Mouse (Mus musculus) neural tube, embryonic 11.5 days (tissue): Measurements from ENCODE around the gene R3hdm4. TPM values are rescaled to one million over a fixed set of nuclear protein-coding genes. Genes with fewer than 3 reads are reported as not detected.
A peak's percentile ranks its signal among the peaks of the same experiment; 100 is the strongest.
"Not testable (repeated sequence)": the region's sequence is repeated elsewhere in the genome, so short reads cannot be mapped to it uniquely, and the experiment has no call there.

ENCODE experiments used
- ATAC-seq: fragments of 200-750 bp; cut with Nextera tagmentation; 2 replicates; pipeline ENCODE4 v1.8.0; 2017; ENCODE audit warnings: moderate number of reproducible peaks, mild to moderate bottlenecking, moderate TSS enrichment, moderate library complexity; ENCODE audit not compliant: insufficient read depth, low FRiP score, low TSS enrichment
- DNase-seq: peaks from one replicate; pipeline ENCODE4 v3.0.0-alpha.2; 2015; ENCODE audit warnings: low spot score
- H3K27ac ChIP-seq: fragments of 300-500 bp; sonication (generic); 2 replicates; pipeline ENCODE4 v1.5.1; 2014; ENCODE audit warnings: low read depth, mild to moderate bottlenecking, low read length
- H3K27me3 ChIP-seq: fragments of 300-500 bp; sonication (generic); 2 replicates; pipeline ENCODE4 v1.6.1; 2014; ENCODE audit warnings: mild to moderate bottlenecking, low read length, mixed read lengths; ENCODE audit not compliant: control insufficient read depth, insufficient read depth
- H3K36me3 ChIP-seq: fragments of 300-500 bp; sonication (generic); 2 replicates; pipeline ENCODE4 v1.6.1; 2014; ENCODE audit warnings: mild to moderate bottlenecking, low read length, moderate library complexity, mixed read lengths; ENCODE audit not compliant: control insufficient read depth, insufficient read depth
- H3K4me1 ChIP-seq: fragments of 300-500 bp; sonication (generic); 2 replicates; pipeline ENCODE4 v1.6.1; 2014; ENCODE audit warnings: low read length, mixed read lengths; ENCODE audit not compliant: control insufficient read depth, insufficient read depth
- H3K4me2 ChIP-seq: fragments of 300-500 bp; sonication (generic); 2 replicates; pipeline ENCODE4 v1.6.1; 2014; ENCODE audit warnings: low read depth, mild to moderate bottlenecking, moderate library complexity
- H3K4me3 ChIP-seq: fragments of 300-500 bp; sonication (generic); 2 replicates; pipeline ENCODE4 v1.5.1; 2014; ENCODE audit warnings: low read depth, low read length
- H3K9ac ChIP-seq: fragments of 300-500 bp; sonication (generic); 2 replicates; pipeline ENCODE4 v1.6.1; 2014; ENCODE audit warnings: mild to moderate bottlenecking, low read length
- H3K9me3 ChIP-seq: fragments of 300-500 bp; sonication (generic); 2 replicates; pipeline ENCODE4 v1.6.1; 2016; ENCODE audit warnings: low read length; ENCODE audit not compliant: control insufficient read depth
- WGBS: fragments of 180-500 bp; shearing (Covaris S2); extraction: QIAGEN DNeasy Blood & Tissue Kit; methylation state at CpG from one replicate; pipeline ENCODE4 v1.1.7; 2014; 5-methylcytosine and 5-hydroxymethylcytosine counted together
- polyA plus RNA-seq: library from polyadenylated mRNA; unstranded; fragments of >200 nt; fragmentation: Nextera tagmentation; extraction: Ambion mirVana; gene quantifications from 2 replicates; pipeline ENCODE4 v1.2.1, GENCODE M21; 2014

R3hdm4 gene
- polyA plus RNA-seq, 1 experiment from 2014 or later: 156 TPM

- ATAC-seq (no peak), DNase-seq (no peak)
- H3K4me1 ChIP-seq: no peaks in the 10 kb centered on the region
- no peaks in the 10 kb centered on the region for H3K27me3 ChIP-seq
- H3K9ac ChIP-seq: no peak overlapping the region
- H3K27ac ChIP-seq: no peak overlapping the region
- H3K4me2 ChIP-seq: no peak overlapping the region
- peaks cover 13% of the 10 kb centered on the region for H3K36me3 ChIP-seq
- WGBS: 94% methylated on average over 9 of the region's 9 CpGs
- no peak overlapping the region for H3K4me3 ChIP-seq
- H3K9me3 ChIP-seq: no peaks in the 10 kb centered on the region
Measured at GRCm38 (mm10) chr10:79906712-79907111, 14.3 kb downstream of the R3hdm4 start.

DNA sequence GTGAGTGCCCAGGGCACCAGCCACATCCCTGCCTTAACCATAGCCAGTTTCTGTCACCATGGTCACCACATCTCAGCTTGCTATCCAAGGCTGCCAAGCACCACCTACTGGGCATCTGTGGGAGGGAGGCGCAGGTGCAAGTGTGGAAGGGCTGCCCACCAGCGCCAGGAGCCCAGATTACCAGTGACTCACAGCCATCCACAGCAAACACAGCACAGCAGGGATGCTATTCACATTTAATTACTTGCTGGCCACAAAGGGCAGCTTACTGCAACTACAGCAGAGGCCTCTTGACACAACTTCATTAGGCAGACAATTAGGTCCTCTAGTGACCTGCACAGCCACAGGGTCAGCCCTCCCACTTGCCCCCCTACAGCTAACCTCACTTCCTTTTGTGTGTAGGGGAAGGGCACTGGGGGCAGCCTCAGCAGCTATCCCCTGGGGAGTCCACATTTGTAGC lies 20.0 kb downstream of the R3hdm4 start:
- peaks cover 13% of the 10 kb centered on the region for H3K36me3 ChIP-seq
- no peak overlapping the region for H3K4me2 ChIP-seq
- H3K27me3 ChIP-seq: 0 out of 2 replicates have a peak, but pooled peaks cover 2% of the 10 kb centered on the region
- no peaks in the 10 kb centered on the region for H3K9me3 ChIP-seq
- peak; percentile 49 for DNase-seq
- H3K4me3 ChIP-seq: no peak overlapping the region
- H3K4me1 ChIP-seq: peaks cover 4% of the 10 kb centered on the region; the same call in 1 of the 2 replicates
- ATAC-seq: peak; percentile 27; the same call in 1 of the 2 replicates
- no peak overlapping the region for H3K9ac ChIP-seq
- peak overlapping the region; percentile 54; the same call in 1 of the 2 replicates for H3K27ac ChIP-seq
- WGBS: 17% methylated on average over 2 of the region's 2 CpGs

DNA sequence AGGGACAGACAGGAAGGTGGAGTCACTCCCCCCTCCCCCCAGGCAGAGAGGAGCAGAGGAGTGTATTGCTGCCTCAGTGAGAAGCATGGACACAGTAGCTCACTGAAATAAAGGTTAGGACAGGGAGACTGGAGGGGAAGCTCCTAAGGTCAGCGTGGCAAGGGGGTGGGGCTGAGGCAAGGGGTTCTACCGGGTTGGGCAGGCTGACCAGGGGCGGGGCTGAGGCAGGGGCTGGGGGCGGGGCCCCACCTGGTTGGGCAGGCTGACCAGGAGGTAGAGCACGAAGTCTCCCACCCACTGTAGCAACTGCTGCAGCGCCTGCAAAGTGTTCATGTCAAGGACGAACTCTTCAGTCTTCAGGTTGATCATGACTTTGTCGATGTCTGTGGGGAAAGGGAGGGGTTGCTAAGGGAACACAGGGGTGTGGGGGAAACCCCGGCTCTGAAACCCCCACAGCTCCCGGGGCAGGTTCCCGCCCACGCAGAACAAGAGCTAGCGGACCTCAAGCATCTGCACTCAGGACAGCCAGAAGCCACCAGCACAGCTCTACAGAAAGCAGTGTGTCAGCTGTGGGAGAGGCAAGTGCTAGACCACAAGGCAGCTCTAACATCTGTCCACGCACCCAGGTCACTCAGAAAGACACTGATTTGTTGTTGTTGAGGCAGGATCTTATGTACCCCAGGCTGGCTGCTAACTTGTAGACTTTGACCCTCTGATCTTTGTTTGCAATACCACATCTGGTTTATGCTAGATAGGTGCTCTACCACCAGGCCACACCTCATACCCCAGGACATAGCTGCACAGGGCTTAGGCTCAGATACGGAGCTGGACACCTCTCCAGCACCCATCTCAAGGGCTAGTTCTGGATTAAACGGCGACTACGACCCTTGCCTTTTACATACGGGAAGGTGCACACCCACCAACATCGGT lies 23.4 kb downstream of the R3hdm4 start:
- no peak overlapping the region for H3K27ac ChIP-seq
- no peaks in the 10 kb centered on the region for H3K9me3 ChIP-seq
- DNase-seq (no peak), ATAC-seq (no peak)
- no peak overlapping the region for H3K9ac ChIP-seq
- H3K36me3 ChIP-seq: peaks cover 8% of the 10 kb centered on the region
- 0 out of 2 replicates have a peak, but pooled peaks cover 2% of the 10 kb centered on the region for H3K27me3 ChIP-seq
- peaks cover 4% of the 10 kb centered on the region; the same call in 1 of the 2 replicates for H3K4me1 ChIP-seq
- H3K4me2 ChIP-seq: no peak overlapping the region
- WGBS: 50% methylated on average over 20 of the region's 20 CpGs
- H3K4me3 ChIP-seq: no peak overlapping the region

- H3K9ac ChIP-seq: no peak overlapping the region
- 0 out of 2 replicates have a peak, but pooled peaks cover 2% of the 10 kb centered on the region for H3K27me3 ChIP-seq
- ATAC-seq (no peak), DNase-seq (no peak)
- no peak overlapping the region for H3K4me2 ChIP-seq
- H3K36me3 ChIP-seq: peaks cover 8% of the 10 kb centered on the region
- no peak overlapping the region for H3K4me3 ChIP-seq
- WGBS: 84% methylated on average over 13 of the region's 13 CpGs
- H3K27ac ChIP-seq: no peak overlapping the region
- H3K4me1 ChIP-seq: peaks cover 4% of the 10 kb centered on the region; the same call in 1 of the 2 replicates
- no peaks in the 10 kb centered on the region for H3K9me3 ChIP-seq
Measured at GRCm38 (mm10) chr10:79896814-79897213, 24.2 kb downstream of the R3hdm4 start.

DNA sequence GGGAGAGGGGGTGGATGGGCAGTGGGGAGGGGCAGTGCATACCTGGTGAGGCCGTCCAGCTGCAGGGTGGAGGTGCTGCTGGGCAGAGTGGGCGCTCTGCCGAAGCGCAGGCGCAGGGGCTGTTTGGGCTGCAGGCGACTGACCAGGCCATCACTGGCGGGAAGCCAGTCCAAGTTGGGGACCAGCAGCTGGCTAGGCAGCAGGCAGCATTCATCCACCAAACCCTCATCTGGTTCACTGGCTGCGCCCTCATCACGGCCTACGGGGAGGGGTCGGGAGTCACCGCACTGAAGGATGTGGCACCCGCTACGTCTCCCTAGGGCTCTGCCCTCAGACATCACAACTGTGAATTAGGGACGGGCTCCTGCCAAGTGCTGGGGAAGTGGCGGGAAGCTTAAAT lies 24.7 kb downstream of the R3hdm4 start:
- Histone ChIP-seq H3K4me1 (peaks cover 4% of the 10 kb centered on the region; the same call in 1 of the 2 replicates), H3K4me3 (no peak overlapping the region), H3K4me2 (no peak overlapping the region), H3K9me3 (no peaks in the 10 kb centered on the region), H3K27me3 (0 out of 2 replicates have a peak, but pooled peaks cover 2% of the 10 kb centered on the region), H3K36me3 (peaks cover 8% of the 10 kb centered on the region), H3K27ac (no peak overlapping the region), H3K9ac (no peak overlapping the region)
- ATAC-seq (no peak), DNase-seq (no peak)
- WGBS: 92% methylated on average over 16 of the region's 16 CpGs

GRCm38 (mm10) chr10:79892451-79893118 lies 28.4 kb downstream of the R3hdm4 start:
- WGBS: 45% methylated on average over 22 of the region's 22 CpGs

GRCm38 (mm10) chr10:79890670-79891069 lies 30.3 kb downstream of the R3hdm4 start, which contains the start of gene Cfd:
Gene Cfd, plus strand, starts transcription at chr10:79890853.
- Histone ChIP-seq H3K27ac (no peak within 1 kb of the TSS), H3K9me3 (no peaks in the 10 kb centered on the region), H3K4me3 (no peak within 1 kb of the TSS), H3K36me3 (peaks cover under 1% of the 10 kb centered on the region), H3K27me3 (no peaks in the 10 kb centered on the region), H3K9ac (no peak within 1 kb of the TSS), H3K4me2 (no peak within 1 kb of the TSS), H3K4me1 (no peaks in the 10 kb centered on the region)
- ATAC-seq: no peak
- WGBS: 35% methylated on average over 5 of the region's 5 CpGs
- no peak for DNase-seq

More at GRCm38 (mm10) chr10:79892451-79893118, 28.4 kb downstream of the R3hdm4 start:
- not testable (repeated sequence) for H3K36me3 ChIP-seq, H3K27ac ChIP-seq, H3K4me2 ChIP-seq, H3K27me3 ChIP-seq, H3K4me1 ChIP-seq, H3K9ac ChIP-seq, H3K9me3 ChIP-seq, H3K4me3 ChIP-seq
- ATAC-seq: peak; percentile 33; the same call in 1 of the 2 replicates
- peak; percentile 85 for DNase-seq

DNA sequence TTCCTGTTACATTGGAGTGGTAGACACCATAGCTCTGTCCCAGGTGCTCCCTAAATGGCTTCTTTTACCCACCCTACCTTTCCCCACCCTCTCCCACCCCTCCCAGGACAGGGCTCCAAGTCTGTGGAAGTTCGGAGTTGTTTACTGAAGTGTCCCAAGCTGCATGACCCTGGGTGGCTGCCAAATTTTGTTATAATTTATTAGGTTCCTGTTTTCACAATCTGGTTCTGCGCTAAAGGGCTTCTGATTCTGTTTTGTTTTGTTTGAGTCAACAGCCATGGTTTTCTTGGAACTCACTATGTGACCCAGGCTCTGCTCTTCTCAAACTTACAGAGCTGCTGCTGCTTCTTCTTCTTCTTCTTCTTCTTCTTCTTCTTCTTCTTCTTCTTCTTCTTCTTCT lies 31.6 kb downstream of the R3hdm4 start:
- ATAC-seq: no peak
- no peaks in the 10 kb centered on the region for H3K4me1 ChIP-seq
- no peaks in the 10 kb centered on the region for H3K9me3 ChIP-seq
- no peak overlapping the region for H3K4me3 ChIP-seq
- DNase-seq: no peak
- no peak overlapping the region for H3K9ac ChIP-seq
- no peak overlapping the region for H3K4me2 ChIP-seq
- H3K27ac ChIP-seq: no peak overlapping the region
- 90% methylated on average over 2 of the region's 2 CpGs for WGBS
- H3K27me3 ChIP-seq: no peaks in the 10 kb centered on the region
- no peaks in the 10 kb centered on the region; the same call in 1 of the 2 replicates for H3K36me3 ChIP-seq
